In genomic region chr17:7315693-7316382, GRCm38 (mm10) we compare ENCODE assay signal across 23 mouse cellular contexts. TPM values are rescaled to one million over a fixed set of nuclear protein-coding genes. Genes with fewer than 3 reads are reported as not detected.
"Had no signal": no experiment of that assay in that cellular context is flagged by ENCODE, and none has a peak within 500 bp of the region (broad histone marks: within the 10 kb centered on the region; RNA-seq: fewer than 3 reads in every experiment).

No protein-coding gene starts in this region.

RNA-seq across cellular contexts. Expression of gene Tcp10a, which starts 8.6 kb away (rescaled TPM):
- total RNA-seq: megakaryocyte-erythroid progenitor cell, adult 5-6 weeks; midbrain, postnatal 0 days had no signal
- polyA plus RNA-seq: intestine, postnatal 0 days; kidney, embryonic 15.5 days; limb, embryonic 11.5 days; limb, embryonic 14.5 days; liver, embryonic 12.5 days; liver, embryonic 15.5 days; lung, adult 2 months; lung, embryonic 16.5 days; macrophage; midbrain, embryonic 11.5 days; midbrain, embryonic 14.5 days; neural tube, embryonic 12.5 days; neural tube, embryonic 15.5 days; stomach, embryonic 15.5 days; urinary bladder, adult 2 months had no signal

RNA-seq across cellular contexts. Expression of gene Ttll2, which starts 36.7 kb away (rescaled TPM):
- total RNA-seq: layer of hippocampus, adult 8-10 months; layer of hippocampus, postnatal 10 days; layer of hippocampus, postnatal 36 days; left cerebral cortex, adult 2 months; left cerebral cortex, postnatal 10 days; left cerebral cortex, postnatal 36 days; megakaryocyte-erythroid progenitor cell, adult 5-6 weeks; midbrain, postnatal 0 days had no signal
- polyA plus RNA-seq: intestine, postnatal 0 days; kidney, embryonic 15.5 days; limb, embryonic 11.5 days; limb, embryonic 14.5 days; liver, embryonic 12.5 days; lung, embryonic 16.5 days; macrophage; midbrain, embryonic 11.5 days; midbrain, embryonic 14.5 days; midbrain, postnatal 0 days; neural tube, embryonic 12.5 days; neural tube, embryonic 15.5 days; stomach, embryonic 15.5 days; urinary bladder, adult 2 months had no signal

RNA-seq across cellular contexts. Expression of gene Gm49630, which starts 55.9 kb away (rescaled TPM):
- total RNA-seq: layer of hippocampus, adult 8-10 months; layer of hippocampus, postnatal 10 days; layer of hippocampus, postnatal 36 days; left cerebral cortex, adult 2 months; left cerebral cortex, postnatal 10 days; left cerebral cortex, postnatal 36 days; megakaryocyte-erythroid progenitor cell, adult 5-6 weeks; midbrain, postnatal 0 days had no signal
- polyA plus RNA-seq: intestine, postnatal 0 days; kidney, embryonic 15.5 days; limb, embryonic 11.5 days; limb, embryonic 14.5 days; liver, embryonic 12.5 days; liver, embryonic 15.5 days; lung, adult 2 months; lung, embryonic 16.5 days; macrophage; midbrain, embryonic 11.5 days; midbrain, embryonic 14.5 days; midbrain, postnatal 0 days; neural tube, embryonic 12.5 days; neural tube, embryonic 15.5 days; stomach, embryonic 15.5 days; urinary bladder, adult 2 months had no signal
